Mouse (Mus musculus) hindbrain, embryonic 16.5 days (tissue): ENCODE data around the gene Fkbp5. TPM values are rescaled to one million over a fixed set of nuclear protein-coding genes. Genes with fewer than 3 reads are reported as not detected.
A peak's percentile ranks its signal among the peaks of the same experiment; 100 is the strongest.
"Not testable (repeated sequence)": the region's sequence is repeated elsewhere in the genome, so short reads cannot be mapped to it uniquely, and the experiment has no call there.

Experiments used
- ATAC-seq: fragments of 200-750 bp; cut with Nextera tagmentation; 2 replicates; pipeline ENCODE4 v1.8.0; 2017; ENCODE audit warnings: moderate TSS enrichment, moderate library complexity
- H3K27ac ChIP-seq: fragments of 300-500 bp; sonication (generic); 2 replicates; pipeline ENCODE4 v1.5.1; 2014; ENCODE audit warnings: low read depth, mild to moderate bottlenecking, control low read depth, low read length, moderate library complexity
- H3K27me3 ChIP-seq: fragments of 300-500 bp; sonication (generic); replicated peaks from 2 replicates; pipeline ENCODE4 v1.6.1; 2014; ENCODE audit warnings: low read length; ENCODE audit not compliant: control insufficient read depth, insufficient read depth
- H3K36me3 ChIP-seq: fragments of 300-500 bp; sonication (generic); 2 replicates; pipeline ENCODE4 v1.6.1; 2014; ENCODE audit warnings: mild to moderate bottlenecking, low read length, moderate library complexity, mixed read lengths; ENCODE audit not compliant: control insufficient read depth, insufficient read depth
- H3K4me1 ChIP-seq: fragments of 300-500 bp; sonication (generic); 2 replicates; pipeline ENCODE4 v1.6.1; 2014; ENCODE audit warnings: low read depth, low read length; ENCODE audit not compliant: control insufficient read depth, insufficient read depth
- H3K4me2 ChIP-seq: fragments of 300-500 bp; sonication (generic); 2 replicates; pipeline ENCODE4 v1.6.1; 2014; ENCODE audit warnings: mild to moderate bottlenecking, low read length, control low read depth, moderate library complexity
- H3K4me3 ChIP-seq: fragments of 300-500 bp; sonication (generic); 2 replicates; pipeline ENCODE4 v1.5.1; 2014; ENCODE audit warnings: mild to moderate bottlenecking, low read length, control low read depth, moderate library complexity
- H3K9ac ChIP-seq: fragments of 300-500 bp; sonication (generic); 2 replicates; pipeline ENCODE4 v1.6.1; 2014; ENCODE audit warnings: low read depth, mild to moderate bottlenecking, control low read depth, low read length, moderate library complexity
- H3K9me3 ChIP-seq: fragments of 300-500 bp; sonication (generic); 2 replicates; pipeline ENCODE4 v1.6.1; 2014; ENCODE audit warnings: mild to moderate bottlenecking, low read length, moderate library complexity; ENCODE audit not compliant: control insufficient read depth
- WGBS: fragments of 180-500 bp; shearing (Covaris S2); extraction: QIAGEN DNeasy Blood & Tissue Kit; methylation state at CpG from one replicate; pipeline ENCODE4 v1.1.7; 2014; 5-methylcytosine and 5-hydroxymethylcytosine counted together
- polyA plus RNA-seq: library from polyadenylated mRNA; unstranded; fragments of >200 nt; fragmentation: Nextera tagmentation; extraction: Ambion mirVana; gene quantifications from 2 replicates; pipeline ENCODE4 v1.2.1, GENCODE M21; 2015

Fkbp5 gene
- polyA plus RNA-seq, 1 experiment from 2014 or later: 26.7 TPM

GRCm38 (mm10) chr17:28360531-28361277 is 156.6 kb downstream of the Fkbp5 start:
- Histone ChIP-seq H3K27me3 (peaks cover 34% of the 10 kb centered on the region), H3K4me1 (peaks cover 20% of the 10 kb centered on the region), H3K36me3 (no peaks in the 10 kb centered on the region), H3K9me3 (no peaks in the 10 kb centered on the region), H3K9ac (no peak overlapping the region), H3K4me3 (no peak overlapping the region), H3K27ac (no peak overlapping the region), H3K4me2 (no peak overlapping the region)
- WGBS: 82% methylated on average over 9 of the region's 9 CpGs
- no peak for ATAC-seq

DNA sequence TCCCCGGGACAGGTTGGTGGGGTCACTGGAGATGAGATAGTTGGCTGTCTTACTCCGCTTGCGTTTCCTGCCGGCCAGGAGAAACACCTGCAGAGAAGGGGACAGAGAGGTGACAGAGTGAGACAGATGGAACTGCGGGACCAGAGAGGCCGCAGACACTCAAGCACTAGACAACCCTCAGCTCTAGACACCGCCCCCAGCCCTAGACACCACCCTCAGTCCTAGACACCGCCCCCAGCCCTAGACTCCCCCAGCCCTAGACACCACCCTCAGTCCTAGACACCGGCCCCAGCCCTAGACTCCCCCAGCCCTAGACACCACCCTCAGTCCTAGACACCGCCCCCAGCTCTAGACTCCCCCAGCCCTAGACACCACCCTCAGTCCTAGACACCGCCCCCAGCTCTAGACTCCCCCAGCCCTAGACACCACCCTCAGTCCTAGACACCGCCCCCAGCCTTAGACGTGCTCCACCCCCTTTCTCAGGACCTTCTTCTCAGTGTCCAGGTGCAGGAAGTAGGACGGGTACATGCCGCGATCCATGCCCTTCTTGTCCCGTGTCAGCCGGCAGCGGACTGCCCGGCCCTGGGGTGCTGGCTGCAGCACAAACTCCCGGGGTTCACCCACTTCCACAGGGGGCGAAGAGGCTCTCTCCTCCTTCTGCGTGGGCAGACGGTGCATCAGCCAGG is 158.6 kb downstream of the Fkbp5 start:
- H3K36me3 ChIP-seq, H3K27ac ChIP-seq, H3K9me3 ChIP-seq, ATAC-seq, H3K9ac ChIP-seq, H3K4me3 ChIP-seq, H3K4me2 ChIP-seq: not testable (repeated sequence)
- H3K4me1 ChIP-seq: peaks cover 11% of the 10 kb centered on the region
- H3K27me3 ChIP-seq: peaks cover 23% of the 10 kb centered on the region
- 21% methylated on average over 22 of the region's 24 CpGs for WGBS

GRCm38 (mm10) chr17:28355871-28356270 is 161.5 kb downstream of the Fkbp5 start:
- Histone ChIP-seq H3K36me3 (no peaks in the 10 kb centered on the region), H3K4me1 (no peaks in the 10 kb centered on the region; the same call in 1 of the 2 replicates), H3K4me3 (no peak overlapping the region), H3K4me2 (no peak overlapping the region), H3K27ac (no peak overlapping the region), H3K27me3 (peaks cover 22% of the 10 kb centered on the region), H3K9ac (no peak overlapping the region), H3K9me3 (no peaks in the 10 kb centered on the region)
- 88% methylated on average over 12 of the region's 12 CpGs for WGBS
- ATAC-seq: no peak

- ATAC-seq: no peak
- Histone ChIP-seq H3K27ac (no peak overlapping the region), H3K9ac (no peak overlapping the region), H3K4me1 (peaks cover 9% of the 10 kb centered on the region; the same call in 1 of the 2 replicates), H3K4me2 (no peak overlapping the region), H3K36me3 (no peaks in the 10 kb centered on the region), H3K4me3 (no peak overlapping the region), H3K27me3 (peaks cover 15% of the 10 kb centered on the region), H3K9me3 (no peaks in the 10 kb centered on the region)
- 11% methylated on average over 11 of the region's 11 CpGs for WGBS
Measured at GRCm38 (mm10) chr17:28352018-28352417, 165.3 kb downstream of the Fkbp5 start.

- Histone ChIP-seq H3K4me1 (peaks cover 9% of the 10 kb centered on the region; the same call in 1 of the 2 replicates), H3K27me3 (peaks cover 15% of the 10 kb centered on the region), H3K9ac (peak overlapping the region; percentile 73), H3K36me3 (no peaks in the 10 kb centered on the region), H3K4me3 (peak overlapping the region; percentile 66), H3K27ac (no peak overlapping the region; the same call in 1 of the 2 replicates), H3K4me2 (peak overlapping the region; percentile 92), H3K9me3 (no peaks in the 10 kb centered on the region)
- no peak; the same call in 1 of the 2 replicates for ATAC-seq
- under 1% methylated on average over 29 of the region's 29 CpGs for WGBS
Measured at GRCm38 (mm10) chr17:28351353-28351890, 165.9 kb downstream of the Fkbp5 start.

- H3K27ac ChIP-seq: peak within 1 kb of the TSS; percentile 57
- H3K4me3 ChIP-seq: peak within 1 kb of the TSS; percentile 66
- peak within 1 kb of the TSS; percentile 73 for H3K9ac ChIP-seq
- peaks cover 13% of the 10 kb centered on the region for H3K4me1 ChIP-seq
- H3K27me3 ChIP-seq: peaks cover 15% of the 10 kb centered on the region
- H3K4me2 ChIP-seq: peak within 1 kb of the TSS; percentile 92
- ATAC-seq: peak; percentile 78
- H3K36me3 ChIP-seq: no peaks in the 10 kb centered on the region
- H3K9me3 ChIP-seq: no peaks in the 10 kb centered on the region
- WGBS: under 1% methylated on average over 52 of the region's 73 CpGs
Measured at GRCm38 (mm10) chr17:28350466-28351352, 166.6 kb downstream of the Fkbp5 start, which contains the start of gene Tead3. Gene Tead3, minus strand, starts transcription at chr17:28350817.

GRCm38 (mm10) chr17:28349901-28350465 is 167.3 kb downstream of the Fkbp5 start:
- peak overlapping the region; percentile 92 for H3K4me2 ChIP-seq
- peaks cover 15% of the 10 kb centered on the region for H3K27me3 ChIP-seq
- H3K4me3 ChIP-seq: peak overlapping the region; percentile 66
- WGBS: under 1% methylated on average over 35 of the region's 54 CpGs
- no peaks in the 10 kb centered on the region for H3K9me3 ChIP-seq
- ATAC-seq: peak; percentile 32
- peak overlapping the region; percentile 73 for H3K9ac ChIP-seq
- no peaks in the 10 kb centered on the region for H3K36me3 ChIP-seq
- H3K27ac ChIP-seq: peak overlapping the region; percentile 57; the same call in 1 of the 2 replicates
- H3K4me1 ChIP-seq: peaks cover 18% of the 10 kb centered on the region

DNA sequence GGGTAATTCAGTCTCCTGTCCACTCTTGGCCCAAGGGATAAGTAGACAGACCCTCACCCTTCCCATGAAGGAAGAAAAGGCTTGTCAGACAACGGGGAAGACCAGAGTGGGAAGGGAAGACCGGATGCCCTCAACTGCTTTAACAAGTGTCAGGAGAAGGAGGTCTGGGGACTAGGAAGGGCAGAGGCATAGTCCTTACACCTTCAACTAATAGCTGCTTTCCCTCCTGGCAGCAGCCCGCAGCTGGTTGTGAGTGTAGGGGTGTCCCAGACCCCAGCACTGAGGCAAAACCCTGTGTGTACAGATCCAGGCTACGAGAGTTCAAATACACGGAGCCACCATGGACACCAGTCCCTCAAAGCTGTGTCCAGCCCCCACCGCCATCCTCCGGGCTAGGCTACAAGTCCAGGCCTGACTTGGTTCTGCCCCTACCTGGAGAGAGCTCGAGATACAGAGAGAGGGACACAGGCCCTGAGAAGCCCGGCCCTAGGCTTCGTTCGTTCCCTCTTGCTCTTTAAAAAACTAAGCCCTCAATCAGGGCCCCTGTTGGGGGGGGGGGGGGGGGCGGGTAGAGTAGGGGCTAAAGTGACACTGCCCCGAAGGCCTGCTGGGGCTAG is 168.0 kb downstream of the Fkbp5 start:
- Histone ChIP-seq H3K9me3 (no peaks in the 10 kb centered on the region), H3K27ac (no peak overlapping the region), H3K27me3 (peaks cover 15% of the 10 kb centered on the region), H3K36me3 (no peaks in the 10 kb centered on the region), H3K4me2 (peak overlapping the region; percentile 92), H3K4me1 (peaks cover 18% of the 10 kb centered on the region), H3K9ac (peak overlapping the region; percentile 73), H3K4me3 (peak overlapping the region; percentile 66)
- WGBS: 17% methylated on average over 11 of the region's 13 CpGs
- no peak for ATAC-seq
